Mouse (Mus musculus) heart, adult 8-10 months (tissue): ENCODE results near the gene Usp22. TPM values are rescaled to one million over a fixed set of nuclear protein-coding genes. Genes with fewer than 3 reads are reported as not detected.
"Not testable (repeated sequence)": the region's sequence is repeated elsewhere in the genome, so short reads cannot be mapped to it uniquely, and the experiment has no call there.

Experiments
- DNase-seq: peaks from one replicate; pipeline ENCODE4 v3.0.0; 2022; ENCODE audit warnings: low spot score
- total RNA-seq, 4 experiments: library from RNA; stranded (reverse); gene quantifications; 2 replicates each; pipeline ENCODE4 v1.2.4; 2022

Usp22 gene
- total RNA-seq, 4 experiments from 2014 or later: 29.3 to 38.2 (median 30.3) TPM

DNA sequence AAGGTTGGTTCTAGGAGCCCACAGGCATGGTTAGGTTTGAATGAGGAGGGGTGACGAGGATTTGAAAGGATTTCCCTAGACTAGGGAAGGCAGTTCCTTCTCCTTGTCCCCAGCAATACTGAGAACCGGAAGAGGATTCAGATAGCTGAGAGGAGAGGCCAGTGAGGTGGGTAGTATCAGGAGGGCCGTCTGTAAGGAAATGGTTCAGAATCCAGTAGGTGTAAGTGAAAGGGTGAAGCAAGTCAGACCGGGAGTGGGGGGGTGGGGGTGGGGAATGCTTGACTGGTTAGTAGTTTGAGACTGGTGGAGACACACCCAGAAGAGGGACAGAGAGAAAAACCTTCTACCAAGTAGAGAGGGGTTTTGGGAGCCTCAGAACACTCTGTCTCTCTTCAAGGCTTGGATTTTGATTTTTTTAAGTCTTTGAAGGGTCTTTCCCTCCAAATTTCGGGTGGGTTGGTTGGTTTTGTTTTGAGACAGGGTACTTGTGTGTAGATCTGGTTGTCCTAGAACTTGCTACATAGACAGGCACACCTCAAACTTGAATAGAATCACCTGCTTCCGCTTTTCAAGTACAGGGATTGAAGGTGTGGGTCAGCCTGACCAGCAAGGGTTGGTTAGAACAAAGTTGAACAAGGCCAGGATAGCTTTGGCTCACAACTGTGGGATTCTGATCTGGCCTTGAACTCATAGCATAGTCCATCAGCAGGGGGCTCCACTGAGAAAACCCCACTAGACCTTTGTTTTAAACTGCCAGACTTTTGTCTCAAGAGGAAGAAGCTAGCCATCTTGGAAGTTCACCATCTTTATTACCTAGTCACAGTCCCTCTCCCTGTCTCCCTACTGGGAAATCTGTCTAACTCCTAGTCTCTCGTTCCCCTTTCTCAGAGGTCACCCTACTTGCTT, 31.0 kb downstream of the Usp22 start:
- DNase-seq: no peak

DNA sequence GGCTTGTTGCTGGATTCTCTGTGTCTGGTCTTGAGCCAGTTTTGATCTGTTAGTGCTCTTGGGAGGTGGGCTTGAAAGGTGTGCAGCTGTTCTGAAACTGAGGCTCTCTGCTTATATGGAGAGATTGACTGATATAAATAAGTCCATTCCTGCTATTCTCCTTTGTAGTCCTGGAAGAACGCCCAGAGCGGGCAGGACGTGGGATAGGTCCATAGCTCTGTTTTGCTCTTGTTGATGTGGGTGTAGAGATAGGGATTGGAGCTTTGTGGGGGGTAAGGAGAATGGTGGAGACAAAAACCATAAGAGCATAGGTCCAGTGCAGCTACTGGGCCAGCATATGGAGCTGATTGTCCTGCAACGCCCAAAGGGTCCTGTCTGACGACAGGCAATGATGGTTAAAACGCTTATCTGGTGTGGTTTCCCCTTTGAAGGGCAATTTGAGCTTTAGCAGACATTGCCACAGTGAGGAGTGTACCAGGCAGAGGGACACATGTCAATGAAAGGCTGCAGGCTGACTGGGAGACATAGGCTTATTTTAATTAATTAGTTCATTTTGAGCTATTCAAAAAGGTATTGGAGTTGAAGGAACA, 31.8 kb downstream of the Usp22 start:
- no peak for DNase-seq

DNA sequence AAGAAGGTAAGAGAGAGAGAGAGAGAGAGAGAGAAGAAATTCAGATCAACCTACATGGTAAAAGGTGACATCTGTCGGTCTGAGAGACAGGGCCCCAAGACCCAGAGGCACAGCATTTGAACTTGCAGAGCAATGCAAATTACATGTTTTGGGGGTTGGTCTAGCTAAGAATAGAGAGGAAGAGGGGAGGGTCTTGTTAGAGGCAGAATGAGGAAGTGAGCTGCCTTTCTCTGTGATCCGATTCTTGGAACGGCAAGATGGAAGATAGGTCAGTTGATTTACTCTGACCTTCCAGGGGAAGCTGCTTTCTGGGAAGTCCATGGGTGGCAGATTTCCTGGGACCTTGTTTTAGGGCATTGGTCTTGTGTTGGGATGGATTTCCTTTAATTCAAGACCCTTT, 32.6 kb downstream of the Usp22 start:
- DNase-seq: peak; percentile 19

DNA sequence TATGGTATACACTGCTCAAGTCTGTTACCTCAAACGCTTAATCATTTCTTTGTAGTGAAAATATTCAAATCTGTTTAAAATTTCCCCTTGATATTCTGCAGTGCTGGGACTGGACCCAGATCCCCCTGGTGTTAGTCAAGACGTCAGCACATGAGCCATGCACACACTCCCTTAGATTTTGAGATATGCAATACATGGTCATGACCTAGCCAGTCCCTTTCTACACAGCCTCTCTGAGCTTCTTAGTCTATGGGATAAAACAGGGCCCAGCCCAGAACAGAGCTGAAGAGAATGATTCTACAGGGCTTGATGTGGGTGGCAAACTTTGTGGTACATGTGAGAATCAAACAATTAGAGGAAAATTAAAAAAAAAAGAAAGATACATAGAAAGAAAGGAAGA, 33.2 kb downstream of the Usp22 start:
- no peak for DNase-seq

DNA sequence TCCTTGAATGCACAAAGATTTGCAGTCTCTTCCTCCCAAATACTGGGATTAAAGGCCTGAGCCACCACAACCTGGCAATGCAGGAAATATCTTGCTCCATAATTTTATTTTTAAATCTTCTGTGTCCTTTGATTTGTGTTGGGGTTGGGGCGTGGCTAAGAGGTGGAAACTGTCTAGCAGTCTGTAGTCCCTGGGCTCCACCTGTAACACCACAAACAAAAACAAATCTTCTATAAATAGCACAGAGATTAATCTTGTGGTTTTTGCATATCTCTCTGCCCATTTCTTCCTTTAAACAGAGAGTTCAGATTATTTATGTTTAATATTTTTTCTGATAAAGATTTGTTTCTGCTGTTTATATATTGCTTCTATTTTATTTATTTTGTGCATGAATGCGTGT, 41.9 kb downstream of the Usp22 start:
- no peak for DNase-seq

DNA sequence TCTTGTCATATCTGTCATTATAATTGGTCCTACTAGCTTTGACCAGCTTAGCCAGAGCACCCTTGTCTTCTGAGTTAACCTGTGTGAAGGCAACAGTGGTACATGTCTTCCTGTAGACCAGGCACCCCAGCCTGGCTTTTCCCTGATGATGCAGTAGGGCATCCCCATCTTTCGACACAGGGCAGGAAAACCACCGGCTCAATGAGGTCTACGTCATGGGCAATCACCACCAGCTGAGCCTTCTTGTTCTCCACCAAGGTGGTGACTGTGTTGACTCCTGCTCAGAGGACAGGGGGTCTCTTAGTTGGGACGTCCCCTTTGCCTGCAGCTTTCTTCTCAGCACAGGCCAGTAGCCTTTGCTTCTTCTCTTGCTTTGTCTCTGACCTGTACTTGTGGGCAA, 44.2 kb downstream of the Usp22 start:
- DNase-seq: not testable (repeated sequence)

DNA sequence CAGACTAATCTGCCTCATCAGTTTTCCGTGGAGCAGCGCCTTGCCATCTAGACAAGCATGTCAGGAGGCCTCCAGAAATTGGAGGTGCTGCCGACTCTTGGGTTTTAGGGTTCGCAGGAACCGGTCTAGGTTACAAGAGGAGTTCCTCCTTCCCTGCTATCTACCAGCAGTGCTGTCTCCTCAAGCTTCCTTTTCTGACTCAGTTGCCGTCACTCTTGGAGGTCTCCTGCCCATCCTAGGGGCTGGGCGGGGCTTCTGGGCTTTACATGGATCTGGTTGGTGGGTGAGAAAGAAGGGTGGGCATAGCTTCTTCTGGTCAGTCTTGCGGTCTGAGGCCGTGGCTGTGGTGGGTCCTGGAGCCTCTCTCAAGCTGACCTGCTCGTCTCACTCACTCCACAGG, 45.5 kb downstream of the Usp22 start:
- DNase-seq: no peak

DNA sequence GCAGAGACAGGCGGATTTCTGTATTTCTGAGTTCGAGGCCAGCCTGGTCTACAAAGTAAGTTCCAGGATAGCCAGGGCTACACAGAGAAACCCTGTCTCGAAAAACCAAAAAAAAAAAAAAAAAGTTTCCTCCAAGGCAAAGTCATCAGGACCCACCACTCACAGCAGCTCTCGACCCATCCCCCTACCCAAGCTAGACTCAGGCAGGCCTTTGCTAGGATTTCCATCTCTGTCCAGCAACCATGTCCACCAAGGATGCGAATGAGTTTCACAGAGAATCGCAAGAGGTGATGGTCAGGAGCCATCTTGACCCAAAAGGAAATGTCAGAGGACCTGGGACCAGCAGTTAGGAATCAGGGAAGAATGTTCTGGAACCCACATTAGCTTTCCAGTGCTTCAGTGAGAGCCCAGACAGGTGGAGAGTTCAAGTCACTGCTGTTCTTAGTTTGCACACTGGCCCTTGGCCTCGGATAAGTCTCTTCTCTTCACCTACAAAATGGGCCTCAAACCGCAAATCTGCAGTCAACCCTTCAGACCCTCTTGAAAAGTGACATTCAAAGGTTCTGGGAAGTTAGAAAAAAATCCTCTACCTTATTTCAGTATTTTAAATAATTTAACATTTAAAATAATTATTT, 47.3 kb downstream of the Usp22 start:
- no peak for DNase-seq

DNA sequence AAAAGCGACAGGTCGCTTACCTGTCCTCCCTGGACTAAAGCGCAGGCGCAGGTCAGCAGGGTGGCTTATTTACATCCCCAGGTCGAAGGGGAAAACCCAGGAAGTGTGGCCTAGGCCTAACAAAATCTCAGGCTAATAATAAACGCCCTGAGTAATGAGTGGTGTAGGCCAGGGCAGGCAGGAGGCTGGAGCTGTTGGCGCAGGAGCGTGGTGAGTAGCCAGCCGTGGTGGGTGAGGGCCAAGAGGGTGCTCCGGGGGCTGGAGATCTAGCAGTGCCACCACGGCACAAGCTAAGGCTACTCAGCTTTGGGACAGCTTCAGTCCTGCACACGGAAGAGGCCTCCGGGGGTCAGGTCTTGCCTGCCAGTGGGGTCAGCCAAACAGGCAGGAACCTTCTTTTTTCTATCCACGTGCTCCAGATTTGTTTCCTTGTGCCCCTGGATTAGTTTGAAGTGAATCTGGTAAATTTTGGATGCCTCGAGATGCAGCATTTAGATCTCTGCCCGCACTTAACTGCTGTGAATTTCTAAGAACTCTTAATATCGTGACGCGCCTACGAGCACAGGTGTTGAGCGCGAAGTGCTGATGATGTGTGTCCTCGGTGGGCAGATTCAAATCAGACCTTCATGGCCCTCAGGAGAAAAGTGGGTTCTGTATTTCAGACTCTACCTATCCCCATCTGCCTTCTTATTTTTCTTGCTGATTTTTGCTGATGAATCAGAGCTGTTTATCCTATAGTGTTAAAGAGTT, 48.1 kb downstream of the Usp22 start, which contains the start of gene Tnfrsf13b:
Tnfrsf13b (plus strand) TSS at position 150 of the 750 bp plus-strand sequence.
- no peak for DNase-seq

DNA sequence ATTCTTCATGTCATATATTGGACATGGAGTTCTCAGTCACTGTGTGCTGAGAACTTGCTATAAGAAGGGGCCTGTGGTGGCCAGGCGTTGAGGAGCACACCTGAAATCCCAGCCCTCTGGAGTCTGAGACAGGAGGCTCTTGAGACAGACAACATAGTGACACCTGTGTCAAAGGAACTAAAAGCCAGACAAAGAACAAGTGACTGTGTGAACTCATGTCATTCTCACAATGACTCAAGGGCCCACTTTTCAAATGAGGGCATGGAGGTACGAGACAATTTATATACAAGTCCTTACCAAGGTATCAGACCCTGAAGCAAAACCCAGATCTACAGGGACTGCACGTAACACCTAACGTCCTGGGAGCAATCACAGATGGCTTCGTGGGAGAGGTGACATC, 48.9 kb downstream of the Usp22 start:
- DNase-seq: no peak

DNA sequence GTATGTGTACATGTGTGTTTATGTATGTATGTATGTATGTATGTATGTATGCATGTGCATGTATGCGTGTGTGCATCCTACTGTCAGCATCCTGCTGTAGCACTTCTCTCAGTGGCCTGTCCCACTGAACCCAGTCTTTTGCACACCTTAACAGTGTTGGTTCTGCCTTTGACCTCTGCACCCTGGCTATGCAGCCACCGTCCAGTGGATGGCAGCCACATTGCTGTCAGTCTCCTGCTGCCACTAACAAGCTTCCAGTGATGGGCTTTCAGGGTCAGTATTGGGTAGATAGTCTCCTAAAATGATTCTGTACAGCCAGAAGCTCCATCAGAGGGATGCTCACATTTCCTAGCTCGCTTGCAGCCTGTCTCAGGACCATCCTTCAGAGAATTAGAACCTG, 51.0 kb downstream of the Usp22 start:
- DNase-seq: no peak

DNA sequence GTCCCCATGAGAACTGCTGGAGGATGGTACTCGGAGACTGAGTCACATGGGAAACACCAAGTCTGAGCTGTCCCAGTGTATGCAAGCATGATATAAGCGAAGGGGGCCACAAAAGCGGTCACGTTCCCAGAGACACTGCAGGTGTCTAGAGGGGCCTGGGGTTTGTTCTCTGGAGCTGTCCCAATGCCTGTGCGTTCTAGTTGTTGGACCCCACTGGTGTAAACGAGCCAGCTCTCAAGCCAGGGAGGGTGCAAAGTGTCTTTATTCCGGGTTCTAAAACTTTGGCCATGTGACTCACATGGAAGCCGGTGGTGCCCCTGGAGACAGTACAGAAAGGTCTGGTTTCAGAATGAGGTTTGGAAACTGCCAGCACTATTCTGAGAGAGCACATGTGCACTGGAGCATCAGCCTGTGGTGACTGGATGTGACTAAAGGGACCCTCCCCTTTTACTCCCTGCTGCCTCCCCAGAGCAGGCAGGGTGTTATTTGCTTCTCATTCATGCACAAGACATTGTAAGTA, 52.0 kb downstream of the Usp22 start:
- DNase-seq: no peak

DNA sequence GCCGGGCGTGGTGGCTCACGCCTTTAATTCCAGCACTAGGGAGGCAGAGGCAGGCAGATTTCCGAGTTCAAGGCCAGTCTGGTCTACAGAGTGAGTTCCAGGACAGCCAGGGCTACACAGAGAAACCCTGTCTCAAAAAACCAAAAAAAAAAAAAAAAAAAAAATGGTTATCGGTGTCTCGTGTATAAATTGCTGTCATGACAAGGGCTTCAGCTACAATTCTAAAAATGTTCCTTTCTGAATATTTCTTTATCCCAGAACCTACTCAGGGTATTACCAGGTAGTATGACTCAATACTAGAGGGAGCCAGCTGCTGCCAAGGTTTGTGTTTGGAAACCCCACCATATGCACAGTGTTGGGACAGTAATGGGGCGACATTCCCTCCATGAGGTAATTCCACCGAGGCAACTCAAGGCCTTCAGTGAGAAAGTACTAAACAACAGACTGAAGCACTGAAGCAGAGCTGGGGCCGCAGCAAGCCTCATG, 52.5 kb downstream of the Usp22 start:
- no peak for DNase-seq

DNA sequence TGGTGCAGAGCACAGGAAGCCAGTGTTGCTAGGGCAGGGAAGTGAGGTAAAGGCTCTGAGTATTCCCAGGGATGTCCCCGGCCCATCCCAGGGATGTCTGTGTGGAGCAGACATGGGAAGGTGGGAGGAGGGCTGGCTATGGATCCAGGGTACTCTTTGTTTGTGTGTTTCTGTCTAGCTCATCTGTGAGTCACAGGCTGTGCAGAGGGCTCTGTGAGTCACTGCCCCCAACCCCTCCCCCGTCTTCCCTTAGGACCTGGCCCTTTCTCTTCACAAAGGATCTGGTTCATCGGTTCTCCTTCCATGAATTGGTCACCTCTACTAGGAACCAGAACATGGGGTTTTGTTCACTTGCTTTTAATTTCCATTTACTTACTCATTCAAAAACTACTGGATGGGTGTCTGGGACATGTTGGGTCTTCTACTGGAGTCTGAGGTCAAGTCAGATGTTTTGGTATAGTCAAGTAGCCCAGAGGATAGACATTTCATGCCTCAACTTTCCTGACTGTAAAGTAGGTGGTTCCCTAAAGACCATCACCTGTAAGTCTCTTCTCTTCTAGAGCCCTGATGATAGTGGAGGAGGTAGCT, 54.8 kb downstream of the Usp22 start:
- no peak for DNase-seq

DNA sequence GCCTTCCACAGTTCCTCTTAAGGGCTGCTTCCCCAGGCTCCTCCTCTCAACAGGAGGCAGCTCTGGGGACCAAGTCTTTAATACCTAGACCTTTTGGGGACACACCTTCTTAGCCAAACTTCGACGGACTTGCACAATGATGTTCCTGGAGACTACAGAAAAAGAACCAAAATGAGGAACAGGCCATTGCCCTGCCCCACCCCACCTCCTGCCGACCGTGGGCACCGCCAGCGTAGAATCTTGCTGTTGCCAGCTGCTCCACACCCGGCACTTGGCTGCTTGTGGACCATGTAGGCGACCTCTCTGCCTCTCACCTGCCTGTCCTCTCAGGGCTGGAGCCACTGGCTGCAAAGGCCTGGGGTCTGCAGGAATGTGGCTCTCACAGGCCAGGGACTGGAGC, 58.6 kb downstream of the Usp22 start:
- no peak for DNase-seq

DNA sequence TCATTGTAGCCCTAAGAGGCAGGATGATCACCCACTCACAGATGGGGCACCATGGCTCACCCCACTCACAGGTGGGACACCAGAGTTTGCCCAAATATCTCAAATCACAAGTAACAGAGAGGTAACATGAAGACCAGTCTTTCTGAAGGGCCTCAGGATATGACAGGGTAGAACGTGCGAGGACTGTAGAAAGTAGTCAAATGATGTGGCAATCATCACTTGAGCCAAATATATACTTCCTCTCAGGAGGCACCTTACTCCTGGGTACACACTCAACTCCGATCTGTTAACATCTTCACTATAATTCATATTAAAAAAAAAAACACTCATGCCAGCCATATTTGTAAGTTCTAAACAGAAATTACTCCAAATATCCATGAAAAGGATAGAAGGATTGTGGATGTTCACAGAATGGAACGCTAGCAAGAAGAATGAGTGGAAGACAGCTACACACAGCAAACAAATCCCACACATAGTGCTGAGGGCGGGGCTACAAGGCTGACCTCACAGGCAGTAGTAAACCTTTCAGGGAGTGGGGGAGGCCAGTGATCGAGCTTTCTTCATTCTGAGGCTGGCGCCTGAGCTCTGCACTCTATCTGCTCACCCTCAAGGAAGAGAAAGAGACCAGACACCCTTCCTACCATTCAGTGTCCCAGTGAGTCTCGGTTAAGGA, 62.4 kb downstream of the Usp22 start:
- no peak for DNase-seq

DNA sequence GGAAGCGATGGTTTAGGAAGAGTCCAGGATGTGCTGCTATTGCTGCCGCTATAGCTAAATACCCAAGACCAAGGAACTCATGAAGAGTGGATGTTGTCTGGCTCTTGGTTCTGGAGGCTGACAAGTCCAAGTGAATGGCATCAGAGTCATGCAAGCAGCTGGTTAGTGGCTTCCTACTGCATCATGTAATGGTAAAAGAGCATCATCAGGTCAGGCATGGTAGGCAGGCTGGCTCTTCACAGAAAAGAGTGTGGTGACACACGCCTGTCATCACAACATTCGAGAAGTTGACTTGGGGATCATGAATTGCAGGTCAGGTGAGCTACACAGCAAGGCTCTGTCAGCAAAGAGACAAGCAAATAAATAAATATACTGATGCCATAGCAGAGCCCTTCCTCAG, 63.4 kb downstream of the Usp22 start:
- no peak for DNase-seq

DNA sequence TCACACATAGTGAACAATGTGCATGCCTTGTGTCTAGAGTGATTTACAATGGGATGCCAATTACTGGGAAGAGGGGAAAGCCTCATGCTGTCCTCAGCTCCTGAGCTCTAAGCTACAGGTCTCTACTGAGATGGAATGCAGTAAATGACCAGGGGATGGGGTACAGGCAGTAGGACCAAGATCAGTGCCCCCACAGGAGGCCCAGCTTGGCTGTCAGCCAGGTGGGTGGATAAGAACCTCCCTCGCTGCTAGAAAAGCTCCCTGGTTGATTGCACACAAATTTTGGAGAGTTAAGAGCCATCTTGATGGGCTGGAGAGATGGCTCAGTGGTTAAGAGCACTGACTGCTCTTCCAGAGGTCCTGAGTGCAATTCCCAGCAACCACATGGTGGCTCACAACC, 63.9 kb downstream of the Usp22 start:
- DNase-seq: no peak

DNA sequence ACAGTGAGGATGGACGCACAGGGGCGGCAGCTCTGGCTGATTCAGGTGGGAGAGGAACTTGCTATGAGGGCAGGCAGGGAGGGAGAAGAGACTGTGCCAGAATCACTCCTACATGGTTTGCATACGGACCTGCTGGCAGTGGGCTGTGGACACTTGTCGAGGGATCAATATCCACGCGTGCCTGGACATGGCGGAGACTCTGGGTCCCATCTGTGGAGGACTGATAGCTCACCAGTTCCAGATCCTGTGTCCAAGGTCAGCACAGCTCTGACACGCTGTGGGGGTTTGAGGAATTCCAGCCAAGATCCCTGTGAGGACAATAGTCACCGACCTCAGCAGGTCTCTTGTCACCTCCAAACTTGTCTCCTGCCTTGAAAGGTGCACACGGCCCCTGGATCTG, 64.7 kb downstream of the Usp22 start:
- DNase-seq: no peak

DNA sequence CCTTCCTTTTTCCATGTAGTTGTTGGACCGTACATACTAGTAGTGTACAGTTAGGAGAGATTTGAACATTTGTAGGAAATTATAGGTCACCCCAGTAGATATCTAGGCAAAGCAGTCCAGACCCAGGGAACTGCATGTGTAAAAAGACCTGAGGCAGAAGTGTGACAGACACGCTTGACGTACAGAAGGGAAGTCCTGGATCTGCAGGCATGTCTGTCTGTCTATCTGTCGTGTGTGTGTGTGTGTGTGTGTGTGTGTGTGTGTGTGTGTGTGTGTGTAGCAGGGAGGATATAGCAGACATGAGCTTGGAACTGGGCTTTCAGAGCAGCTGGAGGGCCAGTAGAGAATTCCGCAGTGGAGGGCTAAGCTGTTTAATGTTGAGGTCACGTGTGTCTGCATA, 65.1 kb downstream of the Usp22 start:
- no peak for DNase-seq

DNA sequence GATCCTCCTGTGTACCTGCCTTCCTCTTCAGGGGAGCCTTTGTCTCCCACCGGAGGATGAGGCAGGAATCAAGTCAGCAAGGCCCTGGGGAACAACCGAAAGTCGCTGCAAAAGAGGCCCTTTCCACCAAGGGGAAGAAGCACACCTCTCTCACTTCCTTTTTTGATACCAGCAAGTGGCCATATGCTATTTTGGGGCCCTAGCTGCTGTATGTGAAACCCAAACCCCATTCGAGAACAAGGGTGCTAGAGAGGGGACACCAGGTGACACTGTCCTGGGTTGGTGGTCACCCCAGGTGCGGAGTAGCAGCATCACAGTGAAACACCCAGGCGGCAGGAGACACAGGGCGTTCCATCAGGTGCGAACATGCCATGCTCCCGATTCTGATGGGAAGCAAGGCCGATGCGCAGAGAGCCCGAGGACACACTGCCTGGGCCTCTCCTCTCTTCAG, 65.9 kb downstream of the Usp22 start:
- no peak for DNase-seq
